Mouse (Mus musculus): ENCODE measurements around the gene Zfp385b. TPM values are rescaled to one million over a fixed set of nuclear protein-coding genes. Genes with fewer than 3 reads are reported as not detected.

The Zfp385b gene
- polyA plus RNA-seq, 1 experiment from 2014 or later: 9.6 TPM

DNA sequence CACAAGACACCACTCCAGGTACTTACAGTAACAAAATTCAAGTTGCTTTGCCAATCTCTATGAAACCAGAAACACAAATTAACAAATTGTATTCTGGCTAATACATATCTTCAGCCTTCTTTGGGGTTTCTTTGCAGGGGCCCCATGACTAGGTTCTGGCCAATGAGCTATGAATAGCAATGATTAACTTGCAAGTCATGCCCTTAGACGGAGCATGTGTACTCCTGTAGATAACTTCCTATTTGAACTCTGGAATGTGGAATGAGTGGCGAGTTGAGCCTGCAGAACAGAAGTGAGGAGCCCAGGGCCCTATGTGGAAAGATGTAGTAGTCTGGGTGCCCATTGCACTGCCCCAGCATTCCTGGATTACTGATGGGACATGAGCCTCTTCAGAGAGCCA, 276.8 kb downstream of the Zfp385b start:
- Histone ChIP-seq H3K27ac (replicated peaks; ENCODE audit: low read depth, low read length) (no peak overlapping the region), H3K36me3 (ENCODE audit: control insufficient read depth, insufficient read depth, low read length) (no peaks in the 10 kb centered on the region), H3K4me3 (replicated peaks; ENCODE audit: low read depth, low read length) (no peak overlapping the region), H3K4me2 (ENCODE audit: low read length) (no peak overlapping the region), H3K4me1 (ENCODE audit: control insufficient read depth, insufficient read depth, low read length) (no peaks in the 10 kb centered on the region), H3K27me3 (ENCODE audit: control insufficient read depth, insufficient read depth, low read length) (no peaks in the 10 kb centered on the region), H3K9ac (replicated peaks; ENCODE audit: low read length) (no peak overlapping the region), H3K9me3 (ENCODE audit: control insufficient read depth, low read length) (no peaks in the 10 kb centered on the region)
- 71% methylated on average over 2 of the region's 2 CpGs for WGBS
- ATAC-seq (ENCODE audit: low FRiP score, low TSS enrichment): no peak
- DNase-seq: no peak

DNA sequence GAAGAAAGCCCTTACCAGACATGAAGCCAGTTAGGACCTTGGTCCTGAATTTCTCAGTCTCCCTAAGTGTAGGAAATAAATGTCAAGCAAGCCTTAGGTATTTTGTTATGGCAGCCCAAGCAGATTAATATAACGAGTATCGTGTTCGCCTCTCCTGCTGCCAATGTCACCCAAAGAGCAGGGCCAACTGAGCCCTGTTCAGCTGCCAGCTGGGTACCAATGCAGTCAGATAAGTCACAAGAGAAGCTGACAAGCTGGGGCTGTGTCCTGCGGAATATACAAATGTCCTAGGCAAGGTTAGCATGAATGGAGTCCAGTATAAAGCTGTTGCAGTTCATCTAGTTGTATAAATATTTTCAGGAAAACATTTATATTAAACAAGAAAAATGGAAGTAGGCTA, 277.8 kb downstream of the Zfp385b start:
- no peak overlapping the region for H3K4me2 ChIP-seq (ENCODE audit: low read length)
- no peak overlapping the region for H3K9ac ChIP-seq (replicated peaks; ENCODE audit: low read length)
- no peaks in the 10 kb centered on the region for H3K27me3 ChIP-seq (ENCODE audit: control insufficient read depth, insufficient read depth, low read length)
- ATAC-seq (ENCODE audit: low FRiP score, low TSS enrichment): no peak
- no peak overlapping the region for H3K4me3 ChIP-seq (replicated peaks; ENCODE audit: low read depth, low read length)
- no peaks in the 10 kb centered on the region for H3K4me1 ChIP-seq (ENCODE audit: control insufficient read depth, insufficient read depth, low read length)
- no peaks in the 10 kb centered on the region for H3K9me3 ChIP-seq (ENCODE audit: control insufficient read depth, low read length)
- no peaks in the 10 kb centered on the region for H3K36me3 ChIP-seq (ENCODE audit: control insufficient read depth, insufficient read depth, low read length)
- no peak overlapping the region for H3K27ac ChIP-seq (replicated peaks; ENCODE audit: low read depth, low read length)
- 89% methylated on average over 4 of the region's 4 CpGs for WGBS
- DNase-seq: no peak

DNA sequence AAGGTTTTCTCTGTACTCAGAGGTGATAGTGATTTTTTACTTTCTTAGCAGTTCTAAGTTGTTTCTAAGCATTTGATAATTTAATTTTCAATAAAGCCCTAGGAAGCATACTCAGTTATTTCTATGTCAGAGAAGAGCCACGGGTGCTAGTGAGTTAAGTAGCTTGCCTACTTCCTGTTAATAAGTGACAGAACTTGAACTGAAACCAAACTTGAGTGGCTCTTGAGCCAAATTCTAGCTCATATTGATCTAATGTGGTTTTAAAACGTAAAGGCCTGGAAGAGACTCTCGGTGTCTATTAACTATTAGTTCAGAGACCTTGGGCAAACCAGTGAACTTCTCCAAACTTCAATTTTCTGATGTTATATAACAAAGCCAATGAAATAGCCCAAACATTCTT, 278.6 kb downstream of the Zfp385b start:
- Histone ChIP-seq H3K9me3 (ENCODE audit: control insufficient read depth, low read length) (no peaks in the 10 kb centered on the region), H3K4me3 (replicated peaks; ENCODE audit: low read depth, low read length) (no peak overlapping the region), H3K4me1 (ENCODE audit: control insufficient read depth, insufficient read depth, low read length) (no peaks in the 10 kb centered on the region), H3K36me3 (ENCODE audit: control insufficient read depth, insufficient read depth, low read length) (no peaks in the 10 kb centered on the region), H3K27ac (replicated peaks; ENCODE audit: low read depth, low read length) (no peak overlapping the region), H3K9ac (replicated peaks; ENCODE audit: low read length) (no peak overlapping the region), H3K4me2 (ENCODE audit: low read length) (no peak overlapping the region), H3K27me3 (ENCODE audit: control insufficient read depth, insufficient read depth, low read length) (no peaks in the 10 kb centered on the region)
- 93% methylated on average over 3 of the region's 3 CpGs for WGBS
- ATAC-seq (ENCODE audit: low FRiP score, low TSS enrichment) (no peak), DNase-seq (no peak)

DNA sequence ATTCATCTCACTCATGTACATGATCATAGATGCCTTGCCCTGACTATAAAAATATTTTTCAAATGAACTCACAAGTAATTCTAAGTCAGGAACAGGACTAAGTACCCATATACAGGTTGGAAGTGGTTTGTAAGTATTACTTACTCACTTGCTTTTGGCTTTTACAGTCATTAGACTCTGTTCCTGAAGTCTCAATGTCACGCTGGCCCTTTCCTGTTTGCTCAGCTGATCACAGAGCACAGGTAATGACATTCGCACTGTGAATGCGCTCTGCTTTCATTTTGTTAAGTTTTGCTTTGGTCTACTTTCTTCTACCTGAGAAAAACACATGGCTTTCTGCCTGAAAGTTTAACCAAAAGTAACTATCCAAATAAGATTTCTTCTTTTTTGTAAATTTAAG, 282.9 kb downstream of the Zfp385b start:
- Histone ChIP-seq H3K27ac (replicated peaks; ENCODE audit: low read depth, low read length) (no peak overlapping the region), H3K9ac (replicated peaks; ENCODE audit: low read length) (no peak overlapping the region), H3K9me3 (ENCODE audit: control insufficient read depth, low read length) (no peaks in the 10 kb centered on the region), H3K36me3 (ENCODE audit: control insufficient read depth, insufficient read depth, low read length) (no peaks in the 10 kb centered on the region), H3K4me2 (ENCODE audit: low read length) (no peak overlapping the region), H3K27me3 (ENCODE audit: control insufficient read depth, insufficient read depth, low read length) (no peaks in the 10 kb centered on the region), H3K4me3 (replicated peaks; ENCODE audit: low read depth, low read length) (no peak overlapping the region), H3K4me1 (ENCODE audit: control insufficient read depth, insufficient read depth, low read length) (no peaks in the 10 kb centered on the region)
- DNase-seq (no peak), ATAC-seq (ENCODE audit: low FRiP score, low TSS enrichment) (no peak)
- 91% methylated on average over 3 of the region's 3 CpGs for WGBS

DNA sequence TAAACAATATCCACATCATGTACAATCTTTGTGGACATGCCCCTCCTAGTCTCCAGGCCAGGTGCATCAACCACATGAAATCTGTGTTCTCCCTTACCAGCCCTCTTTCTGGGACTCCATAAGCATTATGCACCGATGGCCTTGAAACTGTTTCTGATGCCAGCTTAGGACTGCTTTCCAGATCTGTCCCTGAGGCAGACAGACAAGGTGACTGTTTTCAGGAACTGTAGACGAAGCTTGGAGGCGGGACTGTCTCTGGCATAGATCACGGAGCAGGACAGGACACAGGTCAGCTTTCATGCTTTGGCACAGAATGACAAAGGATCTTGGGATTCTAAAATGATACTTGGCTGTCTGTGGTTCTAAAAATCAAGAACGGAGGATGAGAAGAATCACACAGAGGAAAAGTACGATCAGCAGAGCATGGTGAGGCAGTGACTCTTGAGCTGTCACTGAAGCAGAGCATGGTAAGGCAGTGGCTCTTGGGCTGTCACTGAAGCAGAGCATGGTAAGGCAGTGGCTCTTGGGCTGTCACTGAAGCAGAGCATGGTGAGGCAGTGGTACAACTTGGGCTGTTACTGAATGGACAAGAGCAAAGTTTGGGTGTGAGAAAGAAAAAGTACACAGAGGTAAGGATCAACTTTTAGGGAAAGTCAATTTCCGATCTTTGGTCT, 291.2 kb downstream of the Zfp385b start:
- no peaks in the 10 kb centered on the region for H3K9me3 ChIP-seq (ENCODE audit: control insufficient read depth, low read length)
- no peak overlapping the region for H3K4me3 ChIP-seq (replicated peaks; ENCODE audit: low read depth, low read length)
- WGBS: 84% methylated on average over 7 of the region's 7 CpGs
- no peak overlapping the region for H3K27ac ChIP-seq (replicated peaks; ENCODE audit: low read depth, low read length)
- H3K27me3 ChIP-seq (ENCODE audit: control insufficient read depth, insufficient read depth, low read length): no peaks in the 10 kb centered on the region
- no peaks in the 10 kb centered on the region for H3K4me1 ChIP-seq (ENCODE audit: control insufficient read depth, insufficient read depth, low read length)
- H3K4me2 ChIP-seq (ENCODE audit: low read length): no peak overlapping the region
- H3K36me3 ChIP-seq (ENCODE audit: control insufficient read depth, insufficient read depth, low read length): no peaks in the 10 kb centered on the region
- DNase-seq: no peak
- ATAC-seq (ENCODE audit: low FRiP score, low TSS enrichment): no peak
- no peak overlapping the region for H3K9ac ChIP-seq (replicated peaks; ENCODE audit: low read length)

DNA sequence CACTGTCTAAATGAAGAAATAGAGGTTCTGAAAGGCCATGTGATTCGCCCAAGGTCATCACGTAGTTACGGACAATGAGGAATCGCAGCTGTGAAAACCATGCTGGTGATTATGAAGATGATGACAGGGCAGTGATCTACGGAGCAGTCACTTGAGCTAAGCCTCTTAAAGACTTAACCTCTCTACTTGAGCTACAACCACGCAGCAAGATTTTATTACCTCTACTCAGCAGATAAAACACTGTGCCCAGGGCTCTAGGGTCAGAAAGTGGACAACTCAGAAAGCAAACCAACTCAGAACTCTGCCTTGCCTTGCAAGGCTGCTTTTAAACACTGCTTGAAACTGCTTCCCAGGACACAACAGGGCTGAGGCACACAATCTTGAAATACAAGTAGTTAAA, 291.8 kb downstream of the Zfp385b start:
- ATAC-seq (ENCODE audit: low FRiP score, low TSS enrichment): no peak
- WGBS: 74% methylated on average over 6 of the region's 6 CpGs
- no peak overlapping the region for H3K4me2 ChIP-seq (ENCODE audit: low read length)

DNA sequence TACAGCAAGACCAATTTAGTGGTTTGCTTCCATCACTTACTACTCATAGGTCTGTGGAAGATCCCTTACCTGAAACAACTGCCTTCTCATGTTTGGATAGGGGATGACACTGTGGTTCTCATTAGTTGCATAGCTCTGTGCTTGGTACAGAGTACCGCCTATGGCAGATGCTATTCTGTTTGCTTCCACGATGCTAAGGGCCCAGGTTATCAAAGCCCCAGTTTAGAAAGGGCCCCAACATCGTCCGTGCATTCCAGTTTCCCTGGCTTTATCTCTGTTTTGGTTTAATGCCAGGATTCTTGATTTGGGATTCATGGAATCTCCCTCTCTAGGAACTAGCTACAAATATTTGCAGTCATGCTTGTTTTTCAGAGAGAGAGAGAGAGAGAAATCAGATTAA, 292.6 kb downstream of the Zfp385b start:
- H3K4me1 ChIP-seq (ENCODE audit: control insufficient read depth, insufficient read depth, low read length): no peaks in the 10 kb centered on the region
- no peak overlapping the region for H3K4me2 ChIP-seq (ENCODE audit: low read length)
- H3K9ac ChIP-seq (replicated peaks; ENCODE audit: low read length): no peak overlapping the region
- no peak overlapping the region for H3K27ac ChIP-seq (replicated peaks; ENCODE audit: low read depth, low read length)
- H3K4me3 ChIP-seq (replicated peaks; ENCODE audit: low read depth, low read length): no peak overlapping the region
- 83% methylated on average over 4 of the region's 4 CpGs for WGBS
- no peaks in the 10 kb centered on the region for H3K27me3 ChIP-seq (ENCODE audit: control insufficient read depth, insufficient read depth, low read length)
- DNase-seq (no peak), ATAC-seq (ENCODE audit: low FRiP score, low TSS enrichment) (no peak)
- no peaks in the 10 kb centered on the region for H3K36me3 ChIP-seq (ENCODE audit: control insufficient read depth, insufficient read depth, low read length)
- H3K9me3 ChIP-seq (ENCODE audit: control insufficient read depth, low read length): no peaks in the 10 kb centered on the region

More for the DNA sequence above, 291.8 kb downstream of the Zfp385b start:
- Histone ChIP-seq H3K4me3 (replicated peaks; ENCODE audit: low read depth, low read length) (no peak overlapping the region), H3K36me3 (ENCODE audit: control insufficient read depth, insufficient read depth, low read length) (no peaks in the 10 kb centered on the region), H3K27me3 (ENCODE audit: control insufficient read depth, insufficient read depth, low read length) (no peaks in the 10 kb centered on the region), H3K9ac (replicated peaks; ENCODE audit: low read length) (no peak overlapping the region), H3K9me3 (ENCODE audit: control insufficient read depth, low read length) (no peaks in the 10 kb centered on the region), H3K4me1 (ENCODE audit: control insufficient read depth, insufficient read depth, low read length) (no peaks in the 10 kb centered on the region), H3K27ac (replicated peaks; ENCODE audit: low read depth, low read length) (no peak overlapping the region)
- no peak for DNase-seq

DNA sequence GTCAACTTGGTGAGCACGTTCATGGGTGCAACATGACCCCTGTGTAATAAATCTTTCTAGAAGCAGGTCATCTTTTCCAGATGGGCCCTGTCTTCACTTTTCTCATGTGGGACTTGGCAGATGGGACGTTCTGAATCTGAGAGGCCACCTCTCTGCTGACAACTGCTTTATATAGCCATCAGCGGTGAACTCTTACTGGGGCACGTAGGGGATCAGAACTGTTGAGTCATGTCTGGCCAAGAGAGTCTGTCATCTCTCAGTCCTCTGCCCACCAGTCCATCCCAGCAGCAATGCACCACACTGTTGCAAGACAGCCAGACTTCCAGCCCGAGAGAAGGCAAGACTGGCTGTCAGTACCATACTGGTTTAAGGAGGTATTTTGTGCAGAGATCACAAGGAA, 293.1 kb downstream of the Zfp385b start:
- WGBS: 85% methylated on average over 5 of the region's 5 CpGs
- no peaks in the 10 kb centered on the region for H3K27me3 ChIP-seq (ENCODE audit: control insufficient read depth, insufficient read depth, low read length)

DNA sequence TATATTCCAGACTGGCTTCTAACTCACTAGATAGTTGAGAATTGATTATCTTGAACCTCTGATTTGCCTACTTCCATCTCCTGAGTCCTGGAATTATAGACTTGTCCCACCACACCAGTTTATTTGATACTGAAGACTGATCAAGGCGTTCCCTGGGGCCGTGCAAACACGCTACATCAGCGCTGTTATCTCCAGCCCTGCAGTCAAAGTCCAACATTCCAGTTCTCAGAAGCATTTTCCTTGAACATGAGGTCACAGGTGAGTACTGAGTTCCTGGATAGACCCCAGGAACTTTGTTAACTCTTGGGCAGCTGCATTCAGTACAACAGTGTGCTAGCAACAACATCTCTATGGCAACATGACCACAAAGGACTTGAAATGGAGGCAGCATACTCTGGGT, 297.2 kb downstream of the Zfp385b start:
- H3K27ac ChIP-seq (replicated peaks; ENCODE audit: low read depth, low read length): no peak overlapping the region
- no peak overlapping the region for H3K4me3 ChIP-seq (replicated peaks; ENCODE audit: low read depth, low read length)
- H3K4me1 ChIP-seq (ENCODE audit: control insufficient read depth, insufficient read depth, low read length): peaks cover 4% of the 10 kb centered on the region; the same call in 1 of the 2 replicates
- 75% methylated on average over 4 of the region's 4 CpGs for WGBS
- DNase-seq: no peak
- H3K4me2 ChIP-seq (ENCODE audit: low read length): no peak overlapping the region
- H3K9ac ChIP-seq (replicated peaks; ENCODE audit: low read length): no peak overlapping the region
- H3K9me3 ChIP-seq (ENCODE audit: control insufficient read depth, low read length): no peaks in the 10 kb centered on the region
- no peaks in the 10 kb centered on the region for H3K36me3 ChIP-seq (ENCODE audit: control insufficient read depth, insufficient read depth, low read length)
- H3K27me3 ChIP-seq (ENCODE audit: control insufficient read depth, insufficient read depth, low read length): no peaks in the 10 kb centered on the region
- no peak for ATAC-seq (ENCODE audit: low FRiP score, low TSS enrichment)

More for the DNA sequence above, 293.1 kb downstream of the Zfp385b start:
- Histone ChIP-seq H3K9ac (replicated peaks; ENCODE audit: low read length) (no peak overlapping the region), H3K36me3 (ENCODE audit: control insufficient read depth, insufficient read depth, low read length) (no peaks in the 10 kb centered on the region), H3K27ac (replicated peaks; ENCODE audit: low read depth, low read length) (no peak overlapping the region), H3K4me1 (ENCODE audit: control insufficient read depth, insufficient read depth, low read length) (no peaks in the 10 kb centered on the region), H3K4me2 (ENCODE audit: low read length) (no peak overlapping the region), H3K4me3 (replicated peaks; ENCODE audit: low read depth, low read length) (no peak overlapping the region), H3K9me3 (ENCODE audit: control insufficient read depth, low read length) (no peaks in the 10 kb centered on the region)
- DNase-seq (no peak), ATAC-seq (ENCODE audit: low FRiP score, low TSS enrichment) (no peak)
